ENCODE assay signal across 8 mouse cellular contexts in the genomic region with DNA sequence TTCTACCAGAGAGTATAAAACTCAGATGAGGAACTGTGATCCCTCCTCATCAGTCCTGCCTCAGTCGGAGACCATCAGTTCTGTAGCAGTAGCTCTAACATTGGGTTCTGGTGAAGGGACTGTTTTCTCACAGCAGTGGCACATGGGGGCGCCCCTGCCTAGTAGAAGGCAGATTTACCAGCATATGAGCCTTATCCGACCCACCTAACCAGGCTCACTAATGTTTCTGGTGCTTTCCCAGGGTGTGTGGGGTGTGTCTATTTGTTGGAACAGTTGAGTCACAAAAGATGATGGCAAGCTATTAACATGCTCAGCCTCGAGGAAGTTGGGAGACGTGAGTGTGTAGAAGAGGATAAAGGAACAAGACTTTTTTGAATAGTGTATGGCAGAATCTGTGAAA.
DNase-seq lines count a peak whose midpoint lies in the region; ATAC-seq lines count a peak whose summit lies in the region.

No protein-coding gene starts in this region.

- H3K4me1 ChIP-seq in forebrain, embryonic 15.5 days: no peaks in the 10 kb centered on the region

- no peak overlapping the region for H3K27ac ChIP-seq in forebrain, embryonic 15.5 days (replicated peaks)

- H3K9me3 ChIP-seq in forebrain, embryonic 15.5 days: no peaks in the 10 kb centered on the region

- DNase-seq in kidney, adult 9 months: peak; percentile 17
- DNase-seq in kidney, adult 11 months: no peak
- DNase-seq in adrenal gland, postnatal 36 days: peak; percentile 11 to 31
- DNase-seq in layer of hippocampus, adult 8-10 months (ENCODE audit: low spot score in 2 of 2): peak; percentile 29 to 60
- peak; percentile 9 for DNase-seq in lung, postnatal 25 days (ENCODE audit: low spot score)
- peak; percentile 66 for DNase-seq in right cerebral cortex, postnatal 25 days

- 20% methylated on average over 5 of the region's 5 CpGs for WGBS in forebrain, embryonic 15.5 days

- no peak overlapping the region for H3K9ac ChIP-seq in forebrain, embryonic 15.5 days (replicated peaks)

- no peak overlapping the region for H3K4me2 ChIP-seq in forebrain, embryonic 15.5 days (replicated peaks)

- no peaks in the 10 kb centered on the region for H3K36me3 ChIP-seq in forebrain, embryonic 15.5 days

- H3K27me3 ChIP-seq in forebrain, embryonic 15.5 days: no peaks in the 10 kb centered on the region

- peak; percentile 71 for ATAC-seq in forebrain, embryonic 15.5 days (replicated peaks)
- no peak for ATAC-seq in erythroblast, adult 5-6 weeks (replicated peaks; ENCODE audit: low FRiP score, poor library complexity, severe bottlenecking)

- no peak overlapping the region for H3K4me3 ChIP-seq in forebrain, embryonic 15.5 days
